Mouse (Mus musculus): ENCODE measurements around the gene Tbl3.
"Not testable (repeated sequence)": the region's sequence is repeated elsewhere in the genome, so short reads cannot be mapped to it uniquely, and the experiment has no call there.

The Tbl3 gene

DNA sequence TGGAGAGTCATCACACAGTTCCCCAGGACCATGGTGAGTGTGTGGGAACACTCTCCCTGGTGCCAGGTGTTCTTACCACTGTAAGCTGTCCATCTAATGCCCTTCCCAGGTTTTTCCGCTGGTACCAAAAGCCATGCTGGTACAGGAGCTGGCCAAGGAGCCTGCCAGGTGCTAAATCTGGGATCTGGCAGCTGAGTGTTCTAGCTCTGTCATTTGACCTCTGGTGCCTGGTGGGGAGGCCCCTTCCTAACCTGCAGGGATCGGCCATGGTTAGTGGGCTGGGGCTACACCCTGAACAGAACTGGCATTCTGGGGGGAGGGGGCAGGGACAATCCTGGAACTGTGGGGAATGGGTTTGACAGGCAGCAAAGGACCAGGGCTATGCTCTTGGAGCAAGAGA is 20.2 kb upstream of the Tbl3 start, which contains the start of gene Rpl3l:
Rpl3l (plus strand) TSS at position 203 of the 400 bp plus-strand sequence.
- no peak for DNase-seq (ENCODE audit: low spot score)

DNA sequence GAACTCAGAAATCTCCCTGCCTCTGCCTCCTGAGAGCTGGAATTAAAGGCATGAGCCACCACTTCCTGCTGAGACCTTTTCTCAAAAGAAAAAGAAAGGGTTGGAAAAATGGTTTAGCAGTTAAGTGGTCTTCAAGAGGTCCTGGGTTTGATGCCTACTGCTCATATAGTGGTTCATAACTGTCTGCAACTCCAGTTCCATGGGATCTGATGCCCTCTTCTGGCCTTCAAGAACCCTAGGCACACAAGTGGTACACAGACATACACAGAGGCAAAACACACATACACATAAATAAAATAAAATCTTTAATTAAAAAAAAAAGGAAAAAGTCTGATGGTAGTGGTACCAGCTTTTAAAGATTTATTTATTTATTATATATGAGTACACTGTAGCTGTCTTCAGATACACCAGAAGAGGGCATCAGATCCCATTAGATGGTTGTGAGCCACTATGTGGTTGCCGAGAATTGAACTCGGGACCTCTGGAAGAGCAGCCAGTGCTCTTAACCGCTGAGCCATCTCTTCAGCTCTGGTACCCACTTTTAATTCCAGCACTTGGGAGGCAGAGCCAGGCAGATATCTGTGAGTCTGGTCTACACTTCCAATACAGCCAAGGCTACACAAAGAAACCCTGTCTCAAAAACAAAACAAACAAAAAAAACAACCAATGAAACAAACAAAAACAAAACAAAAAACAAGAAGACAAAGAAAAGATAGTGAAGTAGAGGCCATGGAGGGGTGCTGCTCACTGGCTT is 18.4 kb upstream of the Tbl3 start:
- no peak for DNase-seq (ENCODE audit: low spot score)

DNA sequence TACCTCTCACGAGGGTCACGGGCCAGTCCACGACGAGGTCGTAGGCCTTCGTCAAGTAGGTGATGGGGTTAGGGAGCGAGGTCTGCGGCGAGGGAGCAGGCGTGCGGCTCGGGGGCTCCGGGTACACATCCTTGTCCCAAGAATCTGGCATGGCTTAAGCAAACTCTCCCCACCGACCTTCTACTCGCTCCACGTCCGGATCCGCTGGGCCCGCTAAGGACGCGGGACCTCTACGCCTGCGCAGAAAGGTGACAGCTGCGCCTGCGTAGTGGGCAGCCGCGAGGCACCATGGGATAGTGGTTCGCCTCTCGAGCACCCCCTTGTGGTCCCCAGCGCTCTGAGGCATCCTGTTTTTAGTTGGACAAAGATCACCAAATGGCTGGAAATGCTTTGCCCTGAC is 16.7 kb upstream of the Tbl3 start, which contains the start of gene Ndufb10:
Ndufb10 (minus strand) TSS at position 295 of the 400 bp plus-strand sequence.
- peak; percentile 90 for DNase-seq (ENCODE audit: low spot score)

DNA sequence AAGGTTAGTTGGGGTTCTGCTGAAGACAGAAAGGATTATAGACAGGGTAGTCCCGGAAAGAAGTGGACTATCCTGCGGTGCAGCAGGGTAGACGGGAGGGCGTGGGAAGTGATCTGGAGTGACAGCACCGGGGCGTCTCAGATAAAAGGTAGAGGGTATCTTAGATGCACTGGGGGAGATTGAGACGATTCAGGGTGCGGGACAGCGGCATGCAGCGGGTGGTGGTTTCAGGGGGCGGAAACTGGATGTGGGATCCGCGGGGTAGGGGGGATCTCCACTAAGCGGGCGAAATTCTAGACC is 16.4 kb upstream of the Tbl3 start:
- no peak for DNase-seq (ENCODE audit: low spot score)

DNA sequence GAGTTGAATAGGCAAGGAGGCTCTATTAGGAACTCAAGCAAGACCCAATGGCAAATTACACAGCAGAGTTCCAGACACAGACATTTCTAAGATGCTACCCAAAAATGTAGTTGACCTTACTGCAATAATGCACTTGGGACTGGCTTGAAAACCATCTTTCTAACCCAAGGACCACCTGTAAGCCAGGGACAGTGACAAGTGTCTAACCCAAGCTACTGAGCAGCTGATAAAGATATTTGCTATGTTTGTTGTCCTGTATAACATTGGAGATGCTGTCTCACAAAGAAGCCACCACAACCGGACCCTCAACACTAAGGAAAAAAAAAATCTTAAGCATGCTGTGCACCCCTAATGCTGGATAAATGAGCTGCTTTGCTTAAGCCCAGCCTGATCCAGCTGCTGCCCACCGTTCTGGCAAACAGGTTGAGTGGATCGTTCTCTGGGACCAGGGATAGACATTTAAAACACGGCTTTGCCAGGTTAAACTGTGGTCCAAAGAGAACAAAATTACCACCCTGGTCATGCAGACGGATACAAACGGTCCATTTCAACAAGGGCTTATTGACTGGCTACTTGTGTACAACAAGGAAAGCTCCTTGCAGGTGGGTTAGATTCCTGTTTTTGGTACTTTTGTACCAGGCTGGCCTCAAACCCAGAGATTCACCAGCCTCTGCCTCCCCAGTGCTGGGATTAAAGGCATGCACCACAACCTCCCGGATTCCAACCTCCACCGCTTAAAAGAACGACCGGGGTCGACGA is 15.8 kb upstream of the Tbl3 start:
- DNase-seq (ENCODE audit: low spot score) = no peak

DNA sequence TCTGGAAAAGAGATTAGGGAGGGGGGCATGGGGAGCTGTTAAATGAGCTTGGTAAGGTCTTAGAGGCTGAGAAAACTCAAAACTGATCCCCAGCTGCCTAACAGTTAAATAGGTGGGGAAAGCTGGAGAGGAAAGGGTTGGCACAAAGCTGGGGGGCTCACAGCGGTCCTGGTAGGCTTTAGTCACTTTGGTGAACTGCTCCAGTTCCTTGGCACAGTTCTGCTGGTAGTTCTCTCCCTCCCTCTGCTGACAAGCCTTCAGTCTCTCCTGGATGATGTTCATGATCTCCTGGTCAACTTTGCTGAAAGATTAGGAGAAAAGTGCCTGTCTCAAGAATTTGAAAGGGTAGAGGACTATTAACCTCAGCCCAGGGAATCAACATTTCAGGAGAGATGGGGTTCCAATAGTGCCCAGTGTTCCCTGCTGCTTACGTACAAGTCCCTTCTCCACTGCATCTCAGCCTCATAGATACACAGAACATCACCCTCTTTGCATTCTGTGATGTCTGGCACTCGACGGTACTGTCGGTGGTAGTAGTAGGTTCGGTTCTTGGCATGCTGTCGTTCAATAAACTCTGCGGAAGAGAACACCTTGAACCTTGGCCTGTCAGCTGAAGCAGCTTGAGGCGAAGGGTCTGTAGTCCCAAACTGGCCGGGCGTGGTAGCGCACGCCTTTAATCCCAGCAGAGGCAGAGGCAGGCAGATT is 14.9 kb upstream of the Tbl3 start:
- DNase-seq (ENCODE audit: low spot score) = no peak

DNA sequence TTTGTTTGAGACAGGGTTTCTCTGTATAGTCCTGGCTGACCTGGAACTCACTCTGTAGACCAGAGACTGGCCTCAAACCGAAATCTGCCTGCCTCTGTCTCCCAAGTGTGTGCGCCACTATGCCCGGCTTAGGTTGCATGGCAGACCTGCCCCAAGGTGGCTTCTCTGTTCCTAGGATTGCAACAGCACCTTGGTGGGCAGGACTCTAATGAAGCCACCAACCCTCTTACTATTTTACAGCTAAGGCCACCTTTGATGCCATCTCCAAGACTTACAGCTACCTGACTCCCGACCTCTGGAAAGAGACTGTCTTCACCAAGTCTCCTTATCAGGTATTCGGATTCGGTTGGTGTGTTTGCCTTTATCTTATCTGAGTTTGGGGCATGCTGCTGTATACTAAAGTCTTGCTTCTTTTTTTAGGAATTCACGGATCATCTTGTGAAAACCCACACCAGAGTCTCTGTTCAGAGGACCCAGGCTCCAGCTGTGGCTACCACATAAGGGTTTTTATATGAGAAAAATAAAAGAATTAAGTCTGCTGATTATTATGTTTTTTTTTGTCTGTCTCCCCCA is 14.0 kb upstream of the Tbl3 start:
- DNase-seq (ENCODE audit: low spot score) = not testable (repeated sequence)

DNA sequence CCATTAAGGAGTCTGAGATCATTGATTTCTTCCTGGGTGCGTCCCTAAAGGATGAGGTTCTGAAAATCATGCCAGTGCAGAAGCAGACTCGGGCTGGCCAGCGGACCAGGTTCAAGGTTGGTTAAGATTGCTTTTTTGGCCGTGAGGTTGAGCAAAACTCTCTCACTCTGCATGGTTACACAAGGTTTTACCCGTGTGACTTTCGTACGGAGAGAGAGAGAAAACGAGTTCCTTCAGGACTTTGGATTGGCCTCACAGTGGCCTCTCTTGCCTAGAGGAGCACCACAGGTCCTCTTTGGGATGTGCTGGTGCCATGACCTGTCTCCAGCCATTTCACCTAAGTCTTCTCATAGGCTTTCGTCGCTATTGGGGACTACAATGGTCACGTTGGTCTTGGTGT is 13.2 kb upstream of the Tbl3 start:
- not testable (repeated sequence) for DNase-seq (ENCODE audit: low spot score)

DNA sequence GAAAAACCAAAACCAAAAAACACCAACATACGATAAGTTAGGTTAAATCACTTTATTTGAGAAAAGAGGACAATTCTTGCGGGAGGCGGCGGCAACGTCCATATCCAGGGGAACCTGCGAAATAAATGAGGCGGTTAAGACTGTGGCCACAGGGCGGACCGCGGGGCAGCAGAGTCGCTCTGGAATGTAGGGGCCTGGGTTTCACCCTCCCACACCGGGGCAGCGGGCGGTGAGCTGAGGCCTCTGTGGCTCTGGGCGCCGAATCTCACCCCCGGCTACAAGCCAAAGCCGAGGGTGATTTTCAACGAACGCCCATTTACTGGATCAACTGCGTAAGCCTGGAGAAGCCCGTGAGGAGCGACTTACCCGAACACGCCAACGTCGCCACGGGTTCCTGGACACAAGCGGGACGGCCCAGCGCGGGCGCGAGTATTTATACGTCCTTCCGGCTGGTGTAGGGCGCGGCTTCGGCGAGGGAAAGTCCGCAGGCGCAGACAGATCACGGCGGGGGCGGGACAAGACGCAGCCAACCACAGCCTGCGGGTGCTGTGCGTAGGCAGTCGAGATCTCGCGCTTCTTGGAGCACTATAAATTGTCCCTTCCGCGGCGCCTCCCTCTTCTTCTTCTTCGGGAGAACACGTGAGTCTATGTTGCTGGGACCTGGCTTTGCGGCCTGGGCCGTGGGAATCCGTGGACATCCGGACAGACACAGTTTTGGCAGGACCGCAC is 12.2 kb upstream of the Tbl3 start:
- peak; percentile 99 for DNase-seq (ENCODE audit: low spot score)

DNA sequence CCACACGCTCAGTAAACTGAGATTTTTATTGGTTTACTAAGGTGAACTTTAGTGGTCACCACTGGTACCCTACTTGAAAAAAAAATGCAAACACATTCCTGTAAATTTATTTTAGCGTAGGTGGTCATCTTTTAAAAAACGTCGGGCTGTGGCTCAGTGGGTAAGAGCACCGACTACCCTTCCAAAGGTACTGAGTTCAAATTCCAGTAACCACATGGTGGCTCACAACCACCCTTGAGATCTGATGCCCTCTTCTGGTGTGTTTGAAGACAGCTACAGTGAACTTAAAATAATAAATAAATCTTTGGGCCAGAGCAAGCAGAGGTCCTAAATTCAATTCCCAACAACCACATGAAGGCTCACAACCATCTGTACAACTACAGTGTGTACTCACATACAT is 11.5 kb upstream of the Tbl3 start:
- DNase-seq (ENCODE audit: low spot score) = not testable (repeated sequence)

DNA sequence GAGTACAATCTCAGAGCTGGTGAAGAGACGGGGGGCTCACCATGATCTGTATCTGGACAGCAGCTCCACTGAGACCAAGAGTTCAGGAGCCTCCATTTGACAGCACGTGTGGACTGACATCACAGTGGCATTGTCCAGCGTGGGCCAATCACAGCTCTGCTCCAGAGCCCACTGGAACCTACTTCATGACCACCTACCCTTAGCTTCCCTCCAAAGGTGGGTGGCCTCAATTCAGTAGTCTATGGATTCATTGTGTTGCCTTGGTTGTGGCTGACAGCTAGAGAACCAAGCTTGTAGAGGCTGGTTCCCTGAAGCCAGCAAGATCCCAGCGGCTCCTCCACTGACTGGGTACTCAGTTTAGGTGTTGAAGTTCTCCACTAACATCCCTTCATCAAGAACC is 10.5 kb upstream of the Tbl3 start, which contains the start of the genes Rnf151 and Rps2:
Rnf151 (minus strand) TSS at position 121 of the 400 bp plus-strand sequence.
Rps2 (plus strand) TSS at position 174 of the 400 bp plus-strand sequence.
- DNase-seq (ENCODE audit: low spot score) = no peak

DNA sequence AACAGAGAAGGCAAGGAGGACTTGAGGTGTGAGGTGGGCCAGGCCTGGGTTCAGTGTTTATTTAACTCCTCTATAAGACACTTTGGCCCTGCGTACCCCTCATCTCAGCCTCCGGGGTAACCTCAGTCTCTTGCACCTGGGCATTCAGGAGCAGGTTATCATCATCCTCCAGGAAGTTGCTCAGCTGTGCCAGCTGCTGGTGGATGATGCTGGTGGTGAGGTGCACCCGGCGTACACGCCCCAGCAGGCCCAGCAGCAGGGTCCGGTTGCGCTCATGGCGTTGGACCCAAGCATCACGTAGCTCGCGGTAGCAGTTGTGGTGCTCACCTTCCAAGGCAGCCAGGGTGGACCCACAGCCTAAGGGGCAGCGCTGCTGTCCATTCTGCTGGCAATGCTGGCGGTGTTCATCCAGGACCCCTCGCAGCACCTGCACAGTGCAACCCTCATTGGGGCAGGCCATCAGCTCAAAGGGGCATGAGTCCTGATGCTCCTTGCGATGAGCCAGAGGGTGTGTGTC is 8.8 kb upstream of the Tbl3 start:
- DNase-seq (ENCODE audit: low spot score) = no peak

DNA sequence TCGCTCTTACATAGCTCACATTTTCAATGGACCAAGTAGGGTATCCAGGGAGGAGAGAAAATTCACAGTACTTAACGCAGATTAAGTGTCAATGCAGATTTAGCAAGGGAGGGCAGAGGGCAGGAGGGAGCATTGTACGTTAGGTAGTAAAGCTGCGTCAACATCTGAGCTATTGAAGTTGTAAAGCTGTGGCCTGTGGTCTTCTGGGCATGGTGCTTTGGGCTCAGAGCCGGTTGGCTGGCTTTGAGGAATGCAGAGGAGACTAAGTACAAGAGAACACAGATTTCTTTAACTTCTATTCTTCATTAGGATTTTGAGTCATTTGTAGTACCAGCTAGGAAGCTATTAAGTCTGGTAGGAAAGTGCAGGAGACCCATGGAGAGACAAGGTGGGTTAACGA is 8.1 kb upstream of the Tbl3 start:
- DNase-seq (ENCODE audit: low spot score) = no peak

DNA sequence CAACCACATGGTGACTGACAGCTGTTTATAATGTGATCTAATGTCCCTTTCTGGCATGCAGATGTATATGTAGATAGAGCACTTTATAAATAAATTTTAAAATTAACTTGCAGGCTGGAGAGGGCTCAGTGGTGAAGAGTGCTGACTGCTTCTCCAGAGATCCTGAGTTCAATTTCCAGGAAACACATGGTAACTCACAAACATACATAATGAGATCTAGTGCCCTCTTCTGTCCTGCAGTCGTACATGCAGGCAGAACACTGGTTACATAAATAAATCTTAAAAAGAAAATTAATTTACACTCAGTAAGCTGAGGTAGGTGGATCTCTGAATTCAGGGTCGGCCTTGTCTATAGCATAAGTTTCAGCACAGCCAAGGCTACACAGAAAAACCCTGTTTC is 1.2 kb upstream of the Tbl3 start:
- no peak for DNase-seq (ENCODE audit: low spot score)

DNA sequence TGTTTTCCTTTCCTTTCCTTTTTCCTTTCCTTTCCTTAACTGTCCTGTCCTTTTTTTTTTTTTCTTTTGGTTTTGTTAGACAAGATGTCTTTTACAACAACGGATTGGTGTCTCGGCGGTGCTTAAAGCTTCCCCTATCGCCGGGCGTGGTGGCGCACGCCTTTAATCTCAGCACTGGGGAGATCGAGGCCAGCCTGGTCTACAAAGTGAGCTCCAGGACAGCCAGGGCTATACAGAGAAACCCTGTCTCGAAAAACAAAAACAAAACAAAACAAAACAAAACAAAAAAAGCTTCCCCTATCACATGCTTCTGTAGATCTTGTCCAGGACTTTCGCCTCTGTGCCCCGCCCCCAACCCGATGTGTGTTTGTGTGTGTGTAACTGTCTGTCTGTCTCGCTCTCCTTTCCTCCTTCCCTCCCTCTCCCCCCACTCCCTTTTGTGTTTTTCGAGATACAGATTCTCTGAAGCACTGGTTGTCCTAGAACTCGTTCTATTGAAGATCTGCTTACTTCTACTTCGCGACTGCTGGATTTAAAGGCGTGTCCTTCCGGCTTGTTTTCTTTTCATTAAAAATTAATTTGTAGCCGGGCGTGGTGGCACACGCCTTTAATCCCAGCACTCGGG is 453 bp upstream of the Tbl3 start:
- DNase-seq (ENCODE audit: low spot score) = no peak

DNA sequence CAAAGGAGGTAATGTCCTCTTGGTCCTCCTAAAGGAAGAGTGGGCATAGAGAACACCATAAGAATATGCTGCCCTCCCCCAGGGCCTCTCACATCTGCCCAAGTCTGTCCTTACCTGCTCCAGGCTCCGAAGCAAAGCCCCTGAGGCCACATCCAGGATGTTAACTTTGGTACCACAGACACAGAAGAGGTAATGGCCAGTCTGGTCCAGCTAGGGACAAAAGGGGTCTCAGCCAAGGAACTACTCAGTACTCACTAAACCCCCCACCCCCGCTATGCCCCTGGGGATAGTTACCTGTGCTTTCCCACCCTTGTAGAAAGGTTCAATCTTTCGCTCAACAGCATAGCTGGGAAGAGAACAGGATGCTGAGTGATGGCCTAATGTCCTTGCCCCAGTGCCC is 1.6 kb downstream of the Tbl3 start:
- DNase-seq (ENCODE audit: low spot score) = no peak

DNA sequence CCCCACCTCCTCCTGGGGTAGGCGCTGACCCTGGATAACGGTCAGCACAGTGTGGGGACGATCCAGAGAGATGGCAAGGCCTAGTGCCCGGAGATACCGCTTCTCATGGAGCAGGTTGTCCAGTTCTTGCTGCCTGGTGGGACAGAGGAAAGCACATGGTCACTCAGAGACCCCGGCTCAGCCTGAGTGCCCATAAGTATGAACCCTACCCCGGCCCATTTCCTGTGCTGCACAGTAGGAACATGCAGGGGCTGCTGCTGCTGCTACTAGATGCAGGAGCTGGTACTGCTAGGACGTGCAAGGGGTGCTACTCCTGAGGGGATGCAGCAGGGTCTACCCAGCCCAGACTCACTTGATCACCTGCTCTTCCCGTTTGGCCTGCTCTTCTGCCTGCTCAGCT is 6.2 kb downstream of the Tbl3 start:
- no peak for DNase-seq (ENCODE audit: low spot score)

DNA sequence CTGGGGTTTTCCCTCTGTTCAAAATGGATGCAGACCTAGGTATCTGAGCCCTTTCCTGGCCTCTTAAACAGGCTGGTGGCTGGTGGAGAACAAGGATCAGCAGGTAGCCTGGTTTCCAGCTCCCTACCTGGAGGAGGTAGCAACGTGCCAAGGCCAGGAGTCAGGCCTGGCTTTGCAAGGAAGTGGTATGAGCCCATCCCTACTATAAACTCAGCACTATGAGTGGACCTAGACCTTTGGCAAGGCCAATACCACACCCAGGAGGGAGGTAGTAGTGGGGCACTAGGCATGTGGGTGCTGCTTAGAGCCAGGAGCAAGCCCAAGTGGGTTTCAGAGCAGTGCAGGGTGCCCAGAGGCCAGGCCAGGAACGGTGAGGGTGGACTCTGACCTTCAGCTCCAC is 8.0 kb downstream of the Tbl3 start:
- no peak for DNase-seq (ENCODE audit: low spot score)

DNA sequence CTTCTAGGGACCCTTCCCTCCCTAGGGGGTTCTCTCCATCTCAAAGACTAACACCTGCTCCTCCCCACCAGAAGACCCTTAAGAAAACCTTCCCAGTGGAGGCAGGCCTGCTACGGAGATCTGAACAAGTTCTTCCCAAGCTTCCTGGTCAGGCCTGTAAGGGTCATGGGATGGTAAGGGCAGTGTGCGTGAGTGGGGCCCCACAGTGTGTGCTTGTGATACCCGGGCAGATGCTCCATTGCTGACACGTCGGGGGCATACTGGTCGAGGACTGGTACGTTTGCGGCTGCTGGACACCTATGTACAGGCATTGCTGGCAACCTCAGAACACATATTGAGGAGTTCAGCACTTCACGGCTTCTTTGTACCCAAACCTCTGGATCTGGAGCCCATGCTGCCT is 8.7 kb downstream of the Tbl3 start:
- DNase-seq (ENCODE audit: low spot score) = no peak

DNA sequence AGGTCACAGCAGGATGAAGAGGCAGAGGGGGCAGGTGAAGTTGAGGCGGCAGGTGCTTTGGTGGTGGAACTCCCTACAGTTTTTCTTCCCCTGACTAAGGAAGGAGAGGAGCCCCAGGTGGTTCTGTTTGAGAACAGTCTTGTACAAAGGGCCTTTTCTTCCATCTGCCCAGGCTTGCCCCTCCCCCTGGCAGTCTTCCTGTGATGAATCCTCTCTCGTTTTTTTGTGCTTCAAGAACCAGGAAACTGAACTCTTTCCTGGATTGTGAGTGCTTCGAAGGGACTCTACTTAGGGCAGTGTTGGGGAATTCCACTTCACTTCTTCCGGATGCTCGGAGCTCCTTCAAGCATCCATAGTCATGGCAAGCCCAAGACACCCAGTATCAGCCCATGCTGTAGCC is 9.5 kb downstream of the Tbl3 start:
- no peak for DNase-seq (ENCODE audit: low spot score)
